Mouse (Mus musculus) E14TG2a.4 (cell line): ENCODE data around the gene Rai2.

ENCODE experiments used
- H3K27me3 ChIP-seq: 2 replicates; pipeline ENCODE4 v1.6.1; 2014; ENCODE audit warnings: low read length, control low read depth; ENCODE audit not compliant: insufficient read depth
- H3K36me3 ChIP-seq: 2 replicates; pipeline ENCODE4 v1.6.1; 2014; ENCODE audit warnings: low read length, control low read depth; ENCODE audit not compliant: insufficient read depth
- H3K4me1 ChIP-seq: replicated peaks from 2 replicates; pipeline ENCODE4 v1.6.1; 2014; ENCODE audit warnings: low read depth, low read length, control low read depth
- H3K4me3 ChIP-seq: replicated peaks from 2 replicates; pipeline ENCODE4 v1.5.1; 2014; ENCODE audit warnings: mild to moderate bottlenecking, low read length
- H3K9me3 ChIP-seq: 2 replicates; pipeline ENCODE4 v1.6.1; 2014; ENCODE audit warnings: low read length, control low read depth
- CTCF ChIP-seq: conservative IDR thresholded peaks from 2 replicates; pipeline ENCODE4 v1.5.1; 2014; ENCODE audit warnings: low read length
- NANOG ChIP-seq: IDR thresholded peaks from 2 replicates; pipeline ENCODE4 v1.6.1; 2014; ENCODE audit warnings: borderline replicate concordance, low read length, mixed read lengths
- POU5F1 ChIP-seq: IDR thresholded peaks from 2 replicates; pipeline ENCODE4 v1.6.1; 2014; ENCODE audit warnings: low read length, borderline replicate concordance

Gene Rai2

DNA sequence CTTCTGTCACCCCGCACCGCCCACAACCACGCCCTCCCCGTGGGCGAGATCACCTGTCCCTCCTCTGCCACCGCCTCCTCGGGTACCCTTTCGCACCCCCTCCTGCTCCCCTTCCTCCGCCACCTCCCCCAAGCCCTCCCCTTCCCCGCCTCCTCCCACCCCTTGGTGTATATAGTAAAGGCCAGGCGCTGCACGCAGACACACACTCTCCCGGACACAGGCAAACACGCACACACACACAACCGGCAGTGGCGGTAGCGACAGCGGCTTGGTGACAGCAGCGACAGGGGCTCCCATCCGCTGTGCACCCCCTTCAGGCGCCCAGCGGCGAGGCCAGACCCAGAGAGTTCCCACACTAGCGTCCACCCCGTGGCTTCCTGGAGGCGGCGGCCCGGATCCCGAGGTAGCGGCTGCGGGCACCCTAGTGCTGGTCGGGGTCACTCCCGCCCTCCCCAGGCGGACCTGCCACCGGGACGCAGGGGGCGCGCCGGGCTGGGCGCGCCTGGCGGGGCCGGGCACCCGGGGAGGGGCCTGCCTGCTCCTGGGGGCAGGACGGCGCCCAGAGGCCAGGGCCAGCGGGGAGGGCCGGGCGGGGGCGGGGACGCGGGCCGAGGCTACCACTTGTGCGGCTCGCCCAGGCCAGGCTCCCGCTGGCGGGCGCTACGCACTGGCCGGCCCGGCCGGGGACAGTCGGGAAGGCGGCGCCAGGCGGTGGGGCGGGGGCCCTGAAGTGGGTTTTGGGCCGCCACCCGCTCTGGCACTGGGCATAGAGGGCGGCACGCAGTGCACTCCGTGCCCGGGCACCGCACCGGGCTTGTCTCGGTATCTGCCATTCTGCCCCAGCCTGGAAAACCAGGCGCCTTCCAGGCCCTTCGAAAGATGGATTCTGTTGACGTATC is at the start of gene Rai2:
Gene Rai2, plus strand, starts transcription at position 205 of the 899 bp plus-strand sequence.
- Histone ChIP-seq H3K4me1 (peaks cover 12% of the 10 kb centered on the region), H3K4me3 (peak within 1 kb of the TSS; percentile 74), H3K9me3 (no peaks in the 10 kb centered on the region), H3K36me3 (no peaks in the 10 kb centered on the region), H3K27me3 (peaks cover 23% of the 10 kb centered on the region)
- no peak for TF ChIP-seq NANOG
- TF ChIP-seq CTCF, result no peak

DNA sequence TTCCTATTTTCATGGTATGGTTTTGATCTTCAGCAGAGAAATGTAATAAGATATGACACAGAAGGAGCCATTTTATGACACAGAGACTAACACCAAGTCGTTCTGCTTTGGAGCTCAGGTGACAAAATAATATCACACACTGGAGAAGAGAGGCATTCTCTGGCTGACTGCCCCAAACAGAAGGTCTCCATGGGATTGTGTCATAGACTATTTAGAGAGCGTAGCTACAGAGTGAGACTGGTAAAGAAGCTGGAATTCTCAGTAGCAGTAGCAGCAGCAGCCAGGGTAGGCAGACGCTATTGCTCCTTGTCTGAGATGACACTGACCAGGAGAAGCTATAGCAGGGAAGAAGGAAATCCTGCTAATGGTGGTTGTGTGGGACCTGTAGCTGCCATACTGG is 27.5 kb upstream of the Rai2 start:
- Histone ChIP-seq H3K4me3 (no peak overlapping the region), H3K36me3 (no peaks in the 10 kb centered on the region), H3K4me1 (no peaks in the 10 kb centered on the region), H3K27me3 (no peaks in the 10 kb centered on the region), H3K9me3 (no peaks in the 10 kb centered on the region)
- TF ChIP-seq CTCF (no peak), POU5F1 (no peak), NANOG (no peak)

DNA sequence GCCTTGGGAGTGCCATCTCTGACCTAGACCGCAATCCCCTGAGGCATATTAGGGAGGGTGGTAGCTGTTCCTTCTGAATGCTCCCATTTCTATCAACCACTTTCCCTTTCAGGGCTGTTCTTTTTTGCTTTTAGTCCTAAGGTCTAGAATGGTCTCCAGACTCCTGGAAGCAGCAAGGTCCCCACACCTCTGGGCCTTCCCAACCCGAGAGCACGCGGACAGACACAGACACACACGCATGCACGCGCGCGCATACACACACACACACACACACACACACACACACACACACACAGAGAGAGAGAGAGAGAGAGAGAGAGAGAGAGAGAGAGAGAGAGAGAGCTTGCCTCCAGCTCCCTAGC is 385 bp upstream of the Rai2 start:
- Histone ChIP-seq H3K36me3 (no peaks in the 10 kb centered on the region), H3K4me3 (no peak overlapping the region), H3K27me3 (peaks cover 23% of the 10 kb centered on the region), H3K9me3 (no peaks in the 10 kb centered on the region), H3K4me1 (peaks cover 12% of the 10 kb centered on the region)
- TF ChIP-seq CTCF (no peak), NANOG (no peak), POU5F1 (no peak)

DNA sequence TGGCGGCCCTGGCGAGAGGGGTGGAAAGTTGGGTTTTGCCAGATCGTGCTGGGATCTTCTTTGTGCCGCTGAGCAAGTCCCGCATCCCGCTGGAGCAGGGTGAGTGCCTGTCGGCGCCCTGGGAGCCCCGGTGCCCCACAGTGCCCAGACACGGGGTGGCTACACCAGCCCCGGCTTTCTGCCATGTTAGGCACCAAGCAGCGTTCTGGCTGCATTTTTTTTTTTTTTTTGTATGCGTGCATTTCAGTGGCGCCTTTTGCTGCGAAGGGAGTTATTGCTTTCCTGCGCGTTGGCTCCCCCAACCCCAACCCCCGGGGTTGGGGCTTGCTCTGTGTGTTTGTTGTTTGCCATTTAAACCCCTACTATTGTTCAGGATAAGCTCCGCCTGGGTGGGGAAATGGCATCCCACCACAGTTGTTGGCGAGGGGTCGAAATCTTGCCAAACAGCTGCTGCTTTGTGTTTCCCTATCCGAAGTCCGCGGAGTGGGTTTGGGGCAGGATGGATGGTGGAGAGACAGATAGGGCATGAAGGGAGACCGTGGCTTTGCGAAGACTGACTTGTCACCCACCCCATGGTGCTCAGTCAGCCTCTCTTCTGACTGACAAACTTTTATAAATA is 1.0 kb downstream of the Rai2 start:
- no peak for TF ChIP-seq POU5F1
- no peak for TF ChIP-seq CTCF
- TF ChIP-seq NANOG, result no peak
- Histone ChIP-seq H3K9me3 (no peaks in the 10 kb centered on the region), H3K4me3 (peak overlapping the region; percentile 74), H3K36me3 (no peaks in the 10 kb centered on the region), H3K27me3 (peaks cover 23% of the 10 kb centered on the region), H3K4me1 (peaks cover 12% of the 10 kb centered on the region)

DNA sequence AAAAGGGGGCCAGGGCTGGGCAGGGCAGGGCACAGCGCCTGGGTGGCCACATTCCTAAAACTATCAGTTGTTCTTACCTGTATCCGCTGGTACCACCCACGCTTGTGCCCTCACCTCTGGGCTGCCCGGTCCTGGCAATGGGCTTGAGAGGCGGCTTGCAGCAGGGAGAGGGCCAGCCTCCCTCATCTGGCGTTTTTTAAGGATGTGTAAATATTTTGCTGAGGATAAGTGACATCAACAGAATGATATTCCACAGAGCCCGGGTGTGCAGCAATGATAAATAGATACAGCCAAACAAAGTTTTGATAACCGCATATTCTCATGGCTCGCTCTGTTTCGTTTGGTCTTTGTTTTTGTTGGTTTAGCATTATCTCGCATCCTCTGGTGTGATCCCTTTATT is 1.7 kb downstream of the Rai2 start:
- no peak for TF ChIP-seq NANOG
- no peak for TF ChIP-seq POU5F1
- TF ChIP-seq CTCF, result no peak
- Histone ChIP-seq H3K4me1 (peaks cover 12% of the 10 kb centered on the region), H3K27me3 (peaks cover 22% of the 10 kb centered on the region), H3K4me3 (no peak overlapping the region), H3K36me3 (no peaks in the 10 kb centered on the region), H3K9me3 (no peaks in the 10 kb centered on the region)

DNA sequence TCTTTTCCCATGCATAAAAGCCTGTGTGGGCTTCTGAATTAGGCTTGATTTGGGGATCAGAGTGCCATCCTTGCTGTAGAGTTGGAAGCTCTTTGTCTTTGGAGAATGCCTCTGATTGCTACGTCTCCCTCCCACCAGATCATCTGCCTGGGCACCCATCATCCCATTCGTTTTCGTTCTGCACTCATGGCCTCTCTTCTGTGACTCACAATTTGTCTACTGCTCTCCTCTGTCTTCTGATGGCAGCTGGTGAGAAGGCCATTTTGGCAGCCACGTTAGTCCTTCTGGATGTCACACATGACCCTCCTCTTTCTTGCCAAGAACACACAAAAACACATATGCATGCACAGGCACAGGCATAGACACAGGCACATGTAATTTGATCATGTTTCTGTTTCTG is 4.2 kb downstream of the Rai2 start:
- peaks cover 19% of the 10 kb centered on the region for H3K27me3 ChIP-seq
- H3K4me1 ChIP-seq, result peaks cover 12% of the 10 kb centered on the region
- no peak overlapping the region for H3K4me3 ChIP-seq
- no peaks in the 10 kb centered on the region for H3K36me3 ChIP-seq
- no peak for TF ChIP-seq CTCF
- no peak for TF ChIP-seq NANOG
- TF ChIP-seq POU5F1, result no peak
- no peaks in the 10 kb centered on the region for H3K9me3 ChIP-seq

DNA sequence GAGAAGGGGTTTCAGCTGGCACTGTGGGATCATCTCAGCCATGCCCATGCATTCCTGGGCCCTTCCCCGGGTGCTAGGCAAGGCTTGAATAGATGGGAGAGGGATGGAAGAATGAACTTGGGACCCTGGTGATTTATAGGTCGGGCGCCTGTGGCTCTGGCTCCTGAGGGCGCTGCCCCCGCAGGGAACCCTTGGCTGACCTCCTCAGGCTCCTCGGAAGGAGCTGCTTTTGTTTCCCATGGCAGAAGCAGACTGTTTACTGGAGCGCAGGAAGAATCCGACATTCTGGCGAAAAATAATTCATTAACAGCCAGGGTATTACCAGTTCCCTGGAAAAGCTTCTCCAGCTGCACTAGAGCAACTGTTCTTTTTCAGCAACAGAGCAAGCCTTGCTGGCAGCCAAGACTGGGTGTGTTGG is 6.5 kb downstream of the Rai2 start:
- Histone ChIP-seq H3K27me3 (peaks cover 7% of the 10 kb centered on the region), H3K9me3 (no peaks in the 10 kb centered on the region), H3K4me3 (no peak overlapping the region), H3K4me1 (peaks cover 8% of the 10 kb centered on the region), H3K36me3 (no peaks in the 10 kb centered on the region)
- TF ChIP-seq NANOG (no peak), POU5F1 (no peak), CTCF (no peak)

DNA sequence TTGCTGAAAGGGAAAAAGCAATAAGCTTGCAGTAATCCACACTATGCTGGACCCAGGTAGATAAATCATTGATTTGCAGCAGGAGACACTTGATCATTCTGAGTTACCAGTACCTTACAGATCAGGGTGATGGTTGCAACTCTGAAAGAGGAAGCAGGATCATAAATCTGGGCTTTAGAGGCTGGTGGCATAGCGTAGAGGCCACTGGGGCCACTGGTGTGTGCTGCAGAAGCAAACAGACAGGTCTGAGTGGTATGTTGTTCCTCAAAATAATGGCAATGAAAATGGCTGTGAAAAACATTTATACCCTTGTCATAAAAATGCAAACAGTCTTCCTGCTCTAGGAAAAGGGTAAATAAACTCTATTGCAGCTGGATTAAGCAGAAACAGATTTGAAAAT is 9.4 kb downstream of the Rai2 start:
- TF ChIP-seq CTCF, result no peak
- no peak for TF ChIP-seq NANOG
- TF ChIP-seq POU5F1, result no peak
- no peak overlapping the region for H3K4me3 ChIP-seq
- H3K9me3 ChIP-seq, result no peaks in the 10 kb centered on the region
- H3K36me3 ChIP-seq, result no peaks in the 10 kb centered on the region
- H3K4me1 ChIP-seq, result no peaks in the 10 kb centered on the region
- no peaks in the 10 kb centered on the region for H3K27me3 ChIP-seq
